Mouse (Mus musculus) G1E (cell line): ENCODE results near the gene Abcd1.

Experiments
- CTCF ChIP-seq: IDR thresholded peaks from 2 replicates; pipeline ENCODE4 v1.5.1; 2012; ENCODE audit warnings: low read depth, low read length, inconsistent platforms, mixed read lengths
- GATA1 ChIP-seq: IDR thresholded peaks from 2 replicates; pipeline ENCODE4 v1.6.1; 2012; ENCODE audit warnings: borderline replicate concordance, low read length, inconsistent platforms, mixed read lengths
- POLR2AphosphoS5 ChIP-seq: IDR thresholded peaks from 2 replicates; pipeline ENCODE4 v1.6.1; 2012; ENCODE audit warnings: low read depth, low read length, inconsistent platforms; ENCODE audit not compliant: insufficient replicate concordance
- TAL1 ChIP-seq: conservative IDR thresholded peaks from 2 replicates; pipeline ENCODE4 v1.6.1; 2012; ENCODE audit warnings: low read depth, low read length, inconsistent platforms, mixed read lengths

DNA sequence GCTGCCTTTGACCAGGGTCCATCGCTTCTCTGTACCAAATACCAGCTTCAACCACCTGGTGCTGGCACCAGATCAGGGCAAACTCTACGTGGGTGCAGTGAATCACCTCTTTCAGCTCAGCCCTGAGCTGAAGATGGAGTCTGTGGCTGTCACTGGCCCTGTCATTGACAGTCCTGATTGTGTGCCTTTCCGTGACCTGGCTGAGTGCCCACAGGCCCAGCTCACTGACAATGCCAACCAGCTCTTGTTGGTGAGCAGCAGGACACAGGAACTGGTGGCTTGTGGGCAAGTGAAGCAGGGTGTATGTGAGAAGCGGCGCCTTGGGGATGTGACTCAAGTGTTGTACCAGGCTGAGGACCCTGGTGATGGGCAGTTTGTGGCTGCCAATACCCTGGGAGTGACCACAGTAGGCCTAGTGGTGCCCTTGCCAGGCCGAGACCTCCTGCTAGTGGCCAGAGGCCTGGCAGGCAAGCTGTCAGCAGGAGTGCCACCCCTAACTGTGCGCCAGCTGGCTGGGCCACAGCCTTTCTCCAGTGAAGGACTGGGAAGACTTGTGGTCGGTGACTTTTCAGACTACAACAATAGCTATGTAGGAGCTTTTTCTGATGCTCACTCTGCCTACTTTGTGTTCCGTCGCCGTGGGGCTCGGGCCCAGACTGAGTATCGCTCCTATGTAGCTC lies 42.4 kb downstream of the Abcd1 start:
- TF ChIP-seq CTCF (no peak), POLR2AphosphoS5 (no peak), TAL1 (no peak), GATA1 (no peak)
